Mouse (Mus musculus): ENCODE measurements around the gene Acad8. TPM values are rescaled to one million over a fixed set of nuclear protein-coding genes. Genes with fewer than 3 reads are reported as not detected.

Acad8 gene
- 33.3 and 35.9 TPM in 2 replicates for polyA plus RNA-seq (2014; fragmentation: Nextera tagmentation; extraction: Ambion mirVana)

GRCm38 (mm10) chr9:26999461-27000395 lies at the start of gene Acad8, which contains the start of gene Thyn1:
Gene Acad8 (minus strand): TSS chr9:26999566.
Gene Thyn1 (plus strand): TSS chr9:26999710.
- Histone ChIP-seq H3K27me3 (replicated peaks; ENCODE audit: control insufficient read depth, insufficient read depth, low read length) (no peaks in the 10 kb centered on the region), H3K27ac (ENCODE audit: low read depth) (peak within 1 kb of the TSS; percentile 55), H3K36me3 (ENCODE audit: control insufficient read depth, insufficient read depth, low read length) (peaks cover 21% of the 10 kb centered on the region), H3K4me2 (ENCODE audit: low read length) (peak within 1 kb of the TSS; percentile 60), H3K4me1 (replicated peaks; ENCODE audit: control insufficient read depth, insufficient read depth, low read length) (peaks cover 20% of the 10 kb centered on the region), H3K9me3 (ENCODE audit: control insufficient read depth, low read length) (no peaks in the 10 kb centered on the region), H3K9ac (ENCODE audit: low read length) (peak within 1 kb of the TSS; percentile 81), H3K4me3 (ENCODE audit: low read depth, low read length) (peak within 1 kb of the TSS; percentile 68)
- peak; percentile 96 for DNase-seq (ENCODE audit: low spot score)
- peak; percentile 98 for ATAC-seq (replicated peaks; ENCODE audit: low FRiP score, low TSS enrichment, low read depth)
- under 1% methylated on average over 35 of the region's 35 CpGs for WGBS

GRCm38 (mm10) chr9:27043892-27044291 lies 44.5 kb upstream of the Acad8 start:
- ATAC-seq (replicated peaks; ENCODE audit: low FRiP score, low TSS enrichment, low read depth) (no peak), DNase-seq (ENCODE audit: low spot score) (no peak)
- Histone ChIP-seq H3K27ac (ENCODE audit: low read depth) (no peak overlapping the region), H3K4me1 (replicated peaks; ENCODE audit: control insufficient read depth, insufficient read depth, low read length) (no peaks in the 10 kb centered on the region), H3K36me3 (ENCODE audit: control insufficient read depth, insufficient read depth, low read length) (peaks cover 94% of the 10 kb centered on the region), H3K27me3 (replicated peaks; ENCODE audit: control insufficient read depth, insufficient read depth, low read length) (no peaks in the 10 kb centered on the region), H3K9me3 (ENCODE audit: control insufficient read depth, low read length) (no peaks in the 10 kb centered on the region), H3K4me2 (ENCODE audit: low read length) (no peak overlapping the region), H3K4me3 (ENCODE audit: low read depth, low read length) (no peak overlapping the region), H3K9ac (ENCODE audit: low read length) (no peak overlapping the region)
- WGBS: 93% methylated on average over 5 of the region's 5 CpGs

- peak overlapping the region; percentile 89 for H3K4me2 ChIP-seq (ENCODE audit: low read length)
- WGBS: under 1% methylated on average over 17 of the region's 17 CpGs
- DNase-seq (ENCODE audit: low spot score): no peak
- H3K4me3 ChIP-seq (ENCODE audit: low read depth, low read length): peak overlapping the region; percentile 90
- H3K27ac ChIP-seq (ENCODE audit: low read depth): peak overlapping the region; percentile 91; the same call in 1 of the 2 replicates
- H3K9me3 ChIP-seq (ENCODE audit: control insufficient read depth, low read length): no peaks in the 10 kb centered on the region
- H3K9ac ChIP-seq (ENCODE audit: low read length): peak overlapping the region; percentile 88
- H3K36me3 ChIP-seq (ENCODE audit: control insufficient read depth, insufficient read depth, low read length): no peaks in the 10 kb centered on the region; the same call in 1 of the 2 replicates
- H3K27me3 ChIP-seq (replicated peaks; ENCODE audit: control insufficient read depth, insufficient read depth, low read length): no peaks in the 10 kb centered on the region
- ATAC-seq (replicated peaks; ENCODE audit: low FRiP score, low TSS enrichment, low read depth): peak; percentile 56
- peaks cover 33% of the 10 kb centered on the region for H3K4me1 ChIP-seq (replicated peaks; ENCODE audit: control insufficient read depth, insufficient read depth, low read length)
Measured at GRCm38 (mm10) chr9:27030763-27031100, 31.4 kb upstream of the Acad8 start.

- under 1% methylated on average over 70 of the region's 80 CpGs for WGBS
- Histone ChIP-seq H3K4me1 (replicated peaks; ENCODE audit: control insufficient read depth, insufficient read depth, low read length) (peaks cover 33% of the 10 kb centered on the region), H3K27me3 (replicated peaks; ENCODE audit: control insufficient read depth, insufficient read depth, low read length) (no peaks in the 10 kb centered on the region), H3K27ac (ENCODE audit: low read depth) (peak within 1 kb of the TSS; percentile 91), H3K4me2 (ENCODE audit: low read length) (peak within 1 kb of the TSS; percentile 89), H3K9me3 (ENCODE audit: control insufficient read depth, low read length) (no peaks in the 10 kb centered on the region), H3K36me3 (ENCODE audit: control insufficient read depth, insufficient read depth, low read length) (no peaks in the 10 kb centered on the region; the same call in 1 of the 2 replicates), H3K4me3 (ENCODE audit: low read depth, low read length) (peak within 1 kb of the TSS; percentile 90), H3K9ac (ENCODE audit: low read length) (peak within 1 kb of the TSS; percentile 88)
- DNase-seq (ENCODE audit: low spot score) (peak; percentile 97), ATAC-seq (replicated peaks; ENCODE audit: low FRiP score, low TSS enrichment, low read depth) (peak; percentile 95)
Measured at GRCm38 (mm10) chr9:27029828-27030762, 30.7 kb upstream of the Acad8 start, which contains the start of the genes Vps26b and Ncapd3. Gene Vps26b (minus strand): TSS chr9:27030065. Gene Ncapd3 (plus strand): TSS chr9:27030175.

GRCm38 (mm10) chr9:27029022-27029827 lies 29.9 kb upstream of the Acad8 start:
- H3K27ac ChIP-seq (ENCODE audit: low read depth): peak overlapping the region; percentile 91
- WGBS: under 1% methylated on average over 52 of the region's 52 CpGs
- no peaks in the 10 kb centered on the region for H3K27me3 ChIP-seq (replicated peaks; ENCODE audit: control insufficient read depth, insufficient read depth, low read length)
- peaks cover 5% of the 10 kb centered on the region; the same call in 1 of the 2 replicates for H3K36me3 ChIP-seq (ENCODE audit: control insufficient read depth, insufficient read depth, low read length)
- H3K4me2 ChIP-seq (ENCODE audit: low read length): peak overlapping the region; percentile 89
- H3K4me1 ChIP-seq (replicated peaks; ENCODE audit: control insufficient read depth, insufficient read depth, low read length): peaks cover 33% of the 10 kb centered on the region
- H3K4me3 ChIP-seq (ENCODE audit: low read depth, low read length): peak overlapping the region; percentile 90
- H3K9ac ChIP-seq (ENCODE audit: low read length): peak overlapping the region; percentile 88
- DNase-seq (ENCODE audit: low spot score): no peak
- H3K9me3 ChIP-seq (ENCODE audit: control insufficient read depth, low read length): no peaks in the 10 kb centered on the region
- peak; percentile 43 for ATAC-seq (replicated peaks; ENCODE audit: low FRiP score, low TSS enrichment, low read depth)

- WGBS: 84% methylated on average over 1 of the region's 1 CpGs
- Histone ChIP-seq H3K4me2 (ENCODE audit: low read length) (0 out of 2 replicates have a peak overlapping the region, but pooled peaks have one; percentile 20), H3K4me3 (ENCODE audit: low read depth, low read length) (no peak overlapping the region), H3K9ac (ENCODE audit: low read length) (no peak overlapping the region), H3K9me3 (ENCODE audit: control insufficient read depth, low read length) (no peaks in the 10 kb centered on the region), H3K27ac (ENCODE audit: low read depth) (no peak overlapping the region), H3K27me3 (replicated peaks; ENCODE audit: control insufficient read depth, insufficient read depth, low read length) (no peaks in the 10 kb centered on the region), H3K4me1 (replicated peaks; ENCODE audit: control insufficient read depth, insufficient read depth, low read length) (peaks cover 25% of the 10 kb centered on the region), H3K36me3 (ENCODE audit: control insufficient read depth, insufficient read depth, low read length) (peaks cover 10% of the 10 kb centered on the region; the same call in 1 of the 2 replicates)
- ATAC-seq (replicated peaks; ENCODE audit: low FRiP score, low TSS enrichment, low read depth) (no peak), DNase-seq (ENCODE audit: low spot score) (no peak)
Measured at GRCm38 (mm10) chr9:27026708-27027107, 27.3 kb upstream of the Acad8 start.

GRCm38 (mm10) chr9:27023681-27024080 lies 24.3 kb upstream of the Acad8 start:
- H3K4me2 ChIP-seq (ENCODE audit: low read length): no peak overlapping the region
- 91% methylated on average over 4 of the region's 4 CpGs for WGBS

More at GRCm38 (mm10) chr9:27023681-27024080, 24.3 kb upstream of the Acad8 start:
- ATAC-seq (replicated peaks; ENCODE audit: low FRiP score, low TSS enrichment, low read depth) (no peak), DNase-seq (ENCODE audit: low spot score) (no peak)
- Histone ChIP-seq H3K9ac (ENCODE audit: low read length) (no peak overlapping the region), H3K9me3 (ENCODE audit: control insufficient read depth, low read length) (no peaks in the 10 kb centered on the region), H3K4me1 (replicated peaks; ENCODE audit: control insufficient read depth, insufficient read depth, low read length) (peaks cover 20% of the 10 kb centered on the region), H3K4me3 (ENCODE audit: low read depth, low read length) (no peak overlapping the region), H3K27me3 (replicated peaks; ENCODE audit: control insufficient read depth, insufficient read depth, low read length) (no peaks in the 10 kb centered on the region), H3K36me3 (ENCODE audit: control insufficient read depth, insufficient read depth, low read length) (peaks cover 16% of the 10 kb centered on the region; the same call in 1 of the 2 replicates), H3K27ac (ENCODE audit: low read depth) (no peak overlapping the region)

Data from intestine, embryonic 14.5 days (tissue).